Mouse (Mus musculus) kidney, embryonic 14.5 days (tissue): ENCODE results near the gene Phf2. TPM values are rescaled to one million over a fixed set of nuclear protein-coding genes. Genes with fewer than 3 reads are reported as not detected.

Experiments
- ATAC-seq: fragments of 200-750 bp; cut with Nextera tagmentation; 2 replicates; pipeline ENCODE4 v1.8.0; 2017; ENCODE audit warnings: moderate number of reproducible peaks, mild to moderate bottlenecking, moderate TSS enrichment, moderate library complexity; ENCODE audit not compliant: low FRiP score, low TSS enrichment
- H3K27ac ChIP-seq: fragments of 300-500 bp; sonication (generic); 2 replicates; pipeline ENCODE4 v1.5.1; 2014; ENCODE audit warnings: low read depth, mild to moderate bottlenecking, low read length, moderate library complexity, mixed read lengths
- H3K27me3 ChIP-seq: fragments of 300-500 bp; sonication (generic); 2 replicates; pipeline ENCODE4 v1.6.1; 2014; ENCODE audit warnings: mild to moderate bottlenecking, low read length; ENCODE audit not compliant: control insufficient read depth, insufficient read depth
- H3K36me3 ChIP-seq: fragments of 300-500 bp; sonication (generic); 2 replicates; pipeline ENCODE4 v1.6.1; 2014; ENCODE audit warnings: low read length, mixed read lengths; ENCODE audit not compliant: control insufficient read depth, insufficient read depth
- H3K4me1 ChIP-seq: fragments of 300-500 bp; sonication (generic); 2 replicates; pipeline ENCODE4 v1.6.1; 2014; ENCODE audit warnings: low read length, mixed read lengths; ENCODE audit not compliant: control insufficient read depth, insufficient read depth
- H3K4me2 ChIP-seq: fragments of 300-500 bp; sonication (generic); replicated peaks from 2 replicates; pipeline ENCODE4 v1.6.1; 2014; ENCODE audit warnings: low read depth, mild to moderate bottlenecking, low read length
- H3K4me3 ChIP-seq: fragments of 300-500 bp; sonication (generic); 2 replicates; pipeline ENCODE4 v1.5.1; 2014; ENCODE audit warnings: mild to moderate bottlenecking, low read length
- H3K9ac ChIP-seq: fragments of 300-500 bp; sonication (generic); 2 replicates; pipeline ENCODE4 v1.6.1; 2014; ENCODE audit warnings: low read depth, mild to moderate bottlenecking, low read length, moderate library complexity
- H3K9me3 ChIP-seq: fragments of 300-500 bp; sonication (generic); 2 replicates; pipeline ENCODE4 v1.6.1; 2016; ENCODE audit warnings: low read length; ENCODE audit not compliant: control insufficient read depth
- WGBS: fragments of 180-500 bp; shearing (Covaris S2); extraction: QIAGEN DNeasy Blood & Tissue Kit; methylation state at CpG from one replicate; pipeline ENCODE4 v1.1.7; 2014; 5-methylcytosine and 5-hydroxymethylcytosine counted together
- polyA plus RNA-seq: library from polyadenylated mRNA; unstranded; fragments of >200 nt; fragmentation: Nextera tagmentation; extraction: Ambion mirVana; gene quantifications from 2 replicates; pipeline ENCODE4 v1.2.1, GENCODE M21; 2014

The Phf2 gene
- 9.9 and 11.8 TPM in 2 replicates for polyA plus RNA-seq

- Histone ChIP-seq H3K4me3 (peak within 1 kb of the TSS; percentile 94), H3K36me3 (no peaks in the 10 kb centered on the region; the same call in 1 of the 2 replicates), H3K9ac (peak within 1 kb of the TSS; percentile 99), H3K27ac (peak within 1 kb of the TSS; percentile 87), H3K4me1 (peaks cover 21% of the 10 kb centered on the region), H3K9me3 (no peaks in the 10 kb centered on the region), H3K27me3 (no peaks in the 10 kb centered on the region), H3K4me2 (peak within 1 kb of the TSS; percentile 84)
- peak; percentile 30 for ATAC-seq
- WGBS: under 1% methylated on average over 39 of the region's 117 CpGs
These were observed at the start of gene Phf2 for GRCm38 (mm10) chr13:48870771-48871731. Gene Phf2 (minus strand): TSS chr13:48871119.

GRCm38 (mm10) chr13:48919756-48920415 is 49.0 kb upstream of the Phf2 start:
- Histone ChIP-seq H3K9me3 (no peaks in the 10 kb centered on the region), H3K4me3 (no peak overlapping the region), H3K27me3 (no peaks in the 10 kb centered on the region), H3K4me2 (no peak overlapping the region), H3K9ac (no peak overlapping the region), H3K4me1 (no peaks in the 10 kb centered on the region), H3K27ac (no peak overlapping the region), H3K36me3 (peaks cover 62% of the 10 kb centered on the region)
- ATAC-seq: no peak
- 84% methylated on average over 7 of the region's 7 CpGs for WGBS

- 91% methylated on average over 3 of the region's 3 CpGs for WGBS
- Histone ChIP-seq H3K4me2 (no peak overlapping the region), H3K36me3 (peaks cover 81% of the 10 kb centered on the region), H3K27me3 (no peaks in the 10 kb centered on the region), H3K4me1 (no peaks in the 10 kb centered on the region), H3K9me3 (no peaks in the 10 kb centered on the region), H3K9ac (no peak overlapping the region), H3K27ac (no peak overlapping the region), H3K4me3 (no peak overlapping the region)
- ATAC-seq: no peak
These were observed 46.2 kb upstream of the Phf2 start for GRCm38 (mm10) chr13:48917113-48917599.

- no peak overlapping the region for H3K9ac ChIP-seq
- ATAC-seq: no peak
- no peak overlapping the region for H3K4me3 ChIP-seq
- peaks cover 81% of the 10 kb centered on the region for H3K36me3 ChIP-seq
- H3K9me3 ChIP-seq: no peaks in the 10 kb centered on the region
- H3K27me3 ChIP-seq: no peaks in the 10 kb centered on the region
- no peaks in the 10 kb centered on the region for H3K4me1 ChIP-seq
- 91% methylated on average over 1 of the region's 1 CpGs for WGBS
- no peak overlapping the region for H3K27ac ChIP-seq
- H3K4me2 ChIP-seq: no peak overlapping the region
These were observed 42.8 kb upstream of the Phf2 start for GRCm38 (mm10) chr13:48913680-48914079.

- no peaks in the 10 kb centered on the region for H3K27me3 ChIP-seq
- WGBS: 93% methylated on average over 3 of the region's 3 CpGs
- no peaks in the 10 kb centered on the region for H3K4me1 ChIP-seq
- no peaks in the 10 kb centered on the region for H3K9me3 ChIP-seq
- ATAC-seq: no peak
- no peak overlapping the region for H3K4me2 ChIP-seq
- peaks cover 84% of the 10 kb centered on the region for H3K36me3 ChIP-seq
- no peak overlapping the region for H3K9ac ChIP-seq
- H3K27ac ChIP-seq: no peak overlapping the region
- no peak overlapping the region for H3K4me3 ChIP-seq
These were observed 42.2 kb upstream of the Phf2 start for GRCm38 (mm10) chr13:48913141-48913540.

GRCm38 (mm10) chr13:48911426-48911825 is 40.5 kb upstream of the Phf2 start:
- no peak overlapping the region for H3K27ac ChIP-seq
- no peak for ATAC-seq
- no peak overlapping the region for H3K4me2 ChIP-seq
- no peak overlapping the region for H3K9ac ChIP-seq
- peaks cover 74% of the 10 kb centered on the region for H3K36me3 ChIP-seq
- no peaks in the 10 kb centered on the region for H3K9me3 ChIP-seq
- no peaks in the 10 kb centered on the region for H3K4me1 ChIP-seq
- no peak overlapping the region for H3K4me3 ChIP-seq
- 88% methylated on average over 7 of the region's 7 CpGs for WGBS
- H3K27me3 ChIP-seq: no peaks in the 10 kb centered on the region

- Histone ChIP-seq H3K4me3 (no peak overlapping the region), H3K9me3 (no peaks in the 10 kb centered on the region), H3K4me2 (no peak overlapping the region), H3K4me1 (no peaks in the 10 kb centered on the region), H3K9ac (no peak overlapping the region), H3K27ac (no peak overlapping the region), H3K36me3 (peaks cover 71% of the 10 kb centered on the region), H3K27me3 (no peaks in the 10 kb centered on the region)
- no peak for ATAC-seq
- WGBS: 88% methylated on average over 2 of the region's 2 CpGs
These were observed 34.5 kb upstream of the Phf2 start for GRCm38 (mm10) chr13:48905458-48905857.

- no peak overlapping the region for H3K27ac ChIP-seq
- no peaks in the 10 kb centered on the region for H3K4me1 ChIP-seq
- peaks cover 72% of the 10 kb centered on the region for H3K36me3 ChIP-seq
- WGBS: 98% methylated on average over 5 of the region's 5 CpGs
- H3K9me3 ChIP-seq: no peaks in the 10 kb centered on the region
- ATAC-seq: no peak
- no peak overlapping the region for H3K9ac ChIP-seq
- no peaks in the 10 kb centered on the region for H3K27me3 ChIP-seq
- no peak overlapping the region for H3K4me3 ChIP-seq
- H3K4me2 ChIP-seq: no peak overlapping the region
These were observed 24.5 kb upstream of the Phf2 start for GRCm38 (mm10) chr13:48895376-48895775.
